Mouse (Mus musculus) limb, embryonic 13.5 days (tissue): ENCODE measurements at regions not wholly inside any gene's neighbourhood (a gene's known extent, or its start where the extent isn't known, plus 50 kb on each side); places are given as distances from the start of the nearest gene placed in this dataset.
A peak's percentile ranks its signal among the peaks of the same experiment; 100 is the strongest.

Experiments
- ATAC-seq: fragments of 200-750 bp; cut with Nextera tagmentation; 2 replicates; pipeline ENCODE4 v1.8.0; 2017; ENCODE audit warnings: low read depth, moderate number of reproducible peaks, moderate TSS enrichment; ENCODE audit not compliant: low FRiP score
- H3K27ac ChIP-seq: fragments of 300-500 bp; sonication (generic); 2 replicates; pipeline ENCODE4 v1.5.1; 2015; ENCODE audit warnings: inconsistent platforms, mild to moderate bottlenecking, moderate library complexity
- H3K27me3 ChIP-seq: fragments of 300-500 bp; sonication (generic); 2 replicates; pipeline ENCODE4 v1.6.1; 2015; ENCODE audit warnings: mild to moderate bottlenecking, inconsistent platforms
- H3K36me3 ChIP-seq: fragments of 300-500 bp; sonication (generic); 2 replicates; pipeline ENCODE4 v1.6.1; 2015; ENCODE audit warnings: inconsistent platforms, mild to moderate bottlenecking, moderate library complexity
- H3K4me1 ChIP-seq: fragments of 300-500 bp; sonication (generic); 2 replicates; pipeline ENCODE4 v1.6.1; 2015; ENCODE audit warnings: inconsistent platforms
- H3K4me2 ChIP-seq: fragments of 300-500 bp; sonication (generic); replicated peaks from 2 replicates; pipeline ENCODE4 v1.6.1; 2015; ENCODE audit warnings: inconsistent platforms, mild to moderate bottlenecking, moderate library complexity
- H3K4me3 ChIP-seq: fragments of 300-500 bp; sonication (generic); 2 replicates; pipeline ENCODE4 v1.5.1; 2015; ENCODE audit warnings: moderate library complexity, mild to moderate bottlenecking, inconsistent platforms
- H3K9ac ChIP-seq: fragments of 300-500 bp; sonication (generic); 2 replicates; pipeline ENCODE4 v1.6.1; 2015; ENCODE audit warnings: mild to moderate bottlenecking, inconsistent platforms
- H3K9me3 ChIP-seq: fragments of 300-500 bp; sonication (generic); 2 replicates; pipeline ENCODE4 v1.6.1; 2016; ENCODE audit warnings: inconsistent platforms
- WGBS: fragments of 180-500 bp; shearing (Covaris S2); methylation state at CpG from one replicate; pipeline ENCODE4 v1.1.7; 2015; 5-methylcytosine and 5-hydroxymethylcytosine counted together

DNA sequence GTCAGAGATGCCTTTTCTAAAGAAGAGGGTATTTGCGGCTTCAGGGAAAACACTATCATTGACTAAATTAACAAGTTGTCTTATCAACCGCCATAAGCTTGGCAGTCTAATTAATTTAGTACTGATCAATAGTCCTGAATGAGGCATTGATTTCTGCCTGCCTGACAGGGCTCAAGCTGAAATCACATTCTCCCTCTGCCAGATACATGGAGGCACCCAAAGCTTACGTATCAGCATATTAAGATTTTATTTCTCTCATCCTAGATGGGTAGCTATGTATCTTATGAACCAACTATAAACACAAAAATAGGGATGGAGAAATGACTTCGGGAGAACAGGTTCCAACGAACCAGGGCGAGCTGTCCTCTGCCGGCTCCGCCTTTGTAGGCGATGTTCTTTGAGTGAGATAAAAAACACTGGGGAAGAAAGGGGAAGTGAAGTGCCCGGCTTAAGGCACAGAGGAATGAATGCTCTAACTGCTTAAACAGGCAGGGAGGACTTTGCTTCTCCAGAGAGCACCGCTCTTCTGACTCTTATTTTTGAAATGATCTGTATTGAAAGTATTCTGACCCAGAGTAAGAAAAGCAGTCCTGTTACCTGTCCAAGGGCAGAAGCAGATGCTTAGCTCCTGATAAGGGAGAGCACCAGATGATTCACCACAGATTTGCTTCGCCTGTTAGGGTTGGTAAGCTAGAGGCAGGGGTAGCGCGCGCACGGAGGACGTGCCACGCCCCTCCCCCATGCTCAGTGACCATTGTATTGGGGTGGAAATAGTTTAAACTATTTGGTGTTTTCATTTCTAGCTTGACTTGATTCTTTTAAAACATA lies 78.3 kb upstream of the Otx2 start:
- H3K36me3 ChIP-seq = no peaks in the 10 kb centered on the region
- no peak for ATAC-seq
- no peaks in the 10 kb centered on the region for H3K9me3 ChIP-seq
- peaks cover 30% of the 10 kb centered on the region for H3K27me3 ChIP-seq
- H3K4me3 ChIP-seq = no peak overlapping the region
- H3K9ac ChIP-seq = no peak overlapping the region
- peaks cover 24% of the 10 kb centered on the region for H3K4me1 ChIP-seq
- peak overlapping the region; percentile 49 for H3K4me2 ChIP-seq
- WGBS = 25% methylated on average over 18 of the region's 18 CpGs
- H3K27ac ChIP-seq = no peak overlapping the region

DNA sequence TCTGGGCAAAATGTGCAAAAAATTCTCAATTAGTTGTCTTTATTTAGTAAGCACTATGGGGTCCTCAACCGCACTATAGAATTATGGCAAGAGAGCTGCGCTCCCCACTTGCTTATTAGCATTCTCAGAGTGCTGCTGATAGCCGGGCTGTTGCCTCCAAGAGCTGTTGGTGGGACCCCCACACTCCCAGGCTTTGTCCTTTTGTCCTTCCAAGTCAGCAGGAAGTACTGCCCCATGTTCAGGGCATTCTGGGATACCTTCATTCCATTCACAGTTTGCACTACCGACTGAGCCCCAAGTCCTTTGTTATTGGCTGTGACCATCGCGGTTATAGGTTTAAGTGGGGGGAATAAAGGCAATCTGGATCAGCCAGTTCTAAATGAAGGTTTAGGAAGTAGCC lies 77.4 kb upstream of the Otx2 start:
- no peak overlapping the region for H3K9ac ChIP-seq
- peaks cover 30% of the 10 kb centered on the region for H3K27me3 ChIP-seq
- no peaks in the 10 kb centered on the region for H3K36me3 ChIP-seq
- WGBS = 29% methylated on average over 6 of the region's 6 CpGs
- H3K27ac ChIP-seq = no peak overlapping the region
- peaks cover 24% of the 10 kb centered on the region for H3K4me1 ChIP-seq
- no peaks in the 10 kb centered on the region for H3K9me3 ChIP-seq
- no peak for ATAC-seq
- H3K4me3 ChIP-seq = no peak overlapping the region
- H3K4me2 ChIP-seq = no peak overlapping the region

DNA sequence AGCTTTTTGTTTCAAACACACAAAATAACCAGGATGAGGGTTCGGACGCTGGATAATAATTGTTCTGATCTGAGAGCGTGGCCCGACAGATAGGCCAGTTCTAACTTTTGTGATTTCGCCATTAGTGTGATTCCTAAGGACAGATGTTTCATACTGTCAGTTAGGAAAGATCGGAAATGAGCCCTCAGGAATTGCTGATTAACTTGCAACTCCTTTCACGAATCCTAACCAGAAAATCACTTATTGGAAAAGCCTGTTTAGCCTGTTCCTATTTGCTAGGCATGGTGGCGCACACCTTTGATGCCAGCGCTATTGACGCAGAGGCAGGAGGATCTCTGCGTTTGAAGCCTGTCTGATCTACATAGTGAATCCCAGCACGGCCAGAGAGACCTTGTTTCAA lies 75.4 kb upstream of the Otx2 start:
- H3K4me2 ChIP-seq = no peak overlapping the region
- H3K27ac ChIP-seq = no peak overlapping the region
- no peak overlapping the region for H3K4me3 ChIP-seq
- 92% methylated on average over 12 of the region's 12 CpGs for WGBS
- H3K36me3 ChIP-seq = no peaks in the 10 kb centered on the region
- peaks cover 25% of the 10 kb centered on the region for H3K27me3 ChIP-seq
- H3K9me3 ChIP-seq = no peaks in the 10 kb centered on the region
- H3K9ac ChIP-seq = no peak overlapping the region
- ATAC-seq = no peak
- H3K4me1 ChIP-seq = peaks cover 24% of the 10 kb centered on the region

DNA sequence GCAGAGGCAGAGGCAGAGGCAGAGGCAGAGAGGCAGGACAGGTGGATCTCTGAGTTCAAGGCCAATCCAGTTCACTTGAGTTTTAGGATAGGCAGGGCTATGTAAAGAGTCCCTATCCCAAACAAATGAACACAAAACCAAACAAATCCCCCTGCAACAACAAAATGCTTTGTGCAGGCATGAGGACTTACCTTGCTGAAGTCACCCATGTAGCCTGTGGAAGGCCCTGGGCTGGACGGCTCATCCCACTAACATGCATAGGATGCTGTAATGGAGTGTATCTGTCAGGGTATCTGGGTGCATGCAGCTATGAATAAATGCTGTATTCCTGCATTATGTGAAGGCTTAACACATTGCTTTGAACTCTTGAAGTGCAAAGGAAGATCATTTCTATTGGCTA lies 74.3 kb upstream of the Otx2 start:
- Histone ChIP-seq H3K36me3 (no peaks in the 10 kb centered on the region), H3K4me2 (no peak overlapping the region), H3K27ac (no peak overlapping the region), H3K4me1 (peaks cover 21% of the 10 kb centered on the region), H3K9ac (no peak overlapping the region), H3K27me3 (peaks cover 20% of the 10 kb centered on the region), H3K9me3 (no peaks in the 10 kb centered on the region), H3K4me3 (no peak overlapping the region)
- no peak for ATAC-seq
- WGBS = 93% methylated on average over 1 of the region's 1 CpGs

DNA sequence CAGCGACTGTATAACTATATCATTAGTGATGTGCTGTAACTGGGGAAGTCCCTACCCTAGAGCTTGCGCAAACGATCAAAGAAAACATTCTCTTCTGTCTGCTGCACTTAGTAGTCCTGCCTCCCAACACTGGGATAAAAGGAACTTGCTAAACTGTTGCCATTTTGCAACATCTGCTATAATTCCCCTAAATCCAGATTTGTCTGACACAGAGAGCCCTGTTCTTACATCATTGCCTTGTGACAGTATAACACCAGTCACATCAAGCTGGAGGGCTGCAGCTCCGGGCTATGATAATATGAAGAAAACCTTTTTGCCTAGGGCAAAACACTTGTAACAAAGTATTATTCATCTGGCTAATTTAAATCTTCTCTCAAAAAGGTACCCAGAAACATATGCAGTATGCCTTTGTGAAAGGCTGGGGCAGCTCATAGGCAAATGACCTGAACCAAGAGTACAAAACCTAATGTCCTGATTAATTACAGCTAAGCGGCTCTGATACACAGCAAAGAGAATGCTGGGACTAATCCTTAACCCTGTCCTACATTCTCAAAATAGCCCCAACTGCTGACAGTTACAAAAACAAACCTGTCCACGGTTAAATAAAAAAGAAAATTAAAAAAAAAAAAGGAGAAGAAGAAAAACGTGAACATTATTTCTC lies 67.5 kb upstream of the Otx2 start:
- H3K27me3 ChIP-seq = no peaks in the 10 kb centered on the region
- no peaks in the 10 kb centered on the region for H3K9me3 ChIP-seq
- H3K36me3 ChIP-seq = no peaks in the 10 kb centered on the region
- H3K4me2 ChIP-seq = no peak overlapping the region
- no peaks in the 10 kb centered on the region for H3K4me1 ChIP-seq
- H3K4me3 ChIP-seq = no peak overlapping the region
- WGBS = 64% methylated on average over 7 of the region's 7 CpGs
- H3K27ac ChIP-seq = no peak overlapping the region
- no peak overlapping the region for H3K9ac ChIP-seq
- ATAC-seq = no peak

DNA sequence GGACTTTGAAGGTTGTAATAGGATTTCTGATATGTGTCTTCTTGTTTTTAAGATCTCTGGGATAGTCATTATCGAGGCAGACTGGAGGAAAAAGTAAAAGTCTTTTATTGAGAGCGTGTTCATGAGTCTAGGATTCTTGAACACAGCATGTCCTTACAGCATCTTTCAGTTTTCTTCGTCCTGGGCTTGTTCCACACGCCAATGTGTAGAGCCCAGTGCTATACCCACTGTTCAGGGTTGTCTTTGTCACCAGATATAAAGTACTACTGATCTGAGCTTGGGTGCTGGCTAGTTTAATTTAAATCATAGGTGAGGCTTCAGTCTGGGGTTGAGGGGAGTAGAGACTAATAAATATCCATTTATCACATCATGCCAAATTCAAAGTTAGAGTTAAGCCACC lies 65.5 kb upstream of the Otx2 start:
- Histone ChIP-seq H3K36me3 (no peaks in the 10 kb centered on the region), H3K9me3 (no peaks in the 10 kb centered on the region), H3K27me3 (no peaks in the 10 kb centered on the region), H3K27ac (no peak overlapping the region), H3K9ac (no peak overlapping the region), H3K4me1 (no peaks in the 10 kb centered on the region), H3K4me2 (no peak overlapping the region), H3K4me3 (no peak overlapping the region)
- ATAC-seq = no peak
- 85% methylated on average over 4 of the region's 4 CpGs for WGBS

DNA sequence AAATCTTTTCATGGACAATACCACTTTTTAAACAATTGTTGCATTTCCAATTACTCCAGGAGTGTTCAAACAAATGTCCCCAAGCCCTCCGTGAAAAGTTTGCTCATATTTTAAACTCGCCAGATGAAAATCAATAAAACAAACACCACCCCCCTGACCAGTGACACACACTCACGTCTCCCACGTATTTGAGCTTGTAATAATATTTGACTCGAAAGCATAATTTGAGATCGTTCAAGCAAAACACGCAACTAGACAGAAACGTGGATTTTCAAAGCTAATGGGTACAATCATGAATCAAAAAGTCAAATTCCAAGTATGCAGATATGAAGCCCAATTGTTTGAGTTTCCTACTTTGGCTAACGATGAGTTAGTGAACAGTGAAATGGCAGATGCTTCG lies 65.0 kb upstream of the Otx2 start:
- H3K9ac ChIP-seq = no peak overlapping the region
- no peak overlapping the region for H3K27ac ChIP-seq
- WGBS = 84% methylated on average over 10 of the region's 10 CpGs
- no peaks in the 10 kb centered on the region for H3K27me3 ChIP-seq
- H3K9me3 ChIP-seq = no peaks in the 10 kb centered on the region
- H3K4me2 ChIP-seq = no peak overlapping the region
- H3K36me3 ChIP-seq = no peaks in the 10 kb centered on the region
- no peaks in the 10 kb centered on the region for H3K4me1 ChIP-seq
- no peak overlapping the region for H3K4me3 ChIP-seq
- no peak for ATAC-seq

DNA sequence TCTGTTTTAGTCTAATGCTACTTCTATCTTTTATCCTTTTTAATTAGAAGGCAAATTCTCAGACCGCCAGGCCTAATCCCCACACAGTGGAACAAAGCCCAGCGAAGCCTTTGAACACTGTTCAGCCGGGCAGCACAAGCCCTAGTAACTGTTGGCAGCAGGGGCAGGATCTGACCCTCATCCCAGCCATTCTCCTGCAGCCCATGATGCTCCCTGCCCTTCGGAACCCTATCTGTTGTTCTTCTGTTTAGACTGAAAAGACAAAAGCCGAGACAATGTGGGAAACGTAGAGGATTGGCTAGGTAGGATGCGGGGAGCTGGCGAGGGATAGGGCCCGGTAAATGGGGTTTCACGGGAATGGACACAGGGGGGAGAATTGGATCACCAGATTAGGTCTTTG lies 64.6 kb upstream of the Otx2 start:
- no peak overlapping the region for H3K4me3 ChIP-seq
- H3K4me1 ChIP-seq = no peaks in the 10 kb centered on the region
- no peaks in the 10 kb centered on the region for H3K9me3 ChIP-seq
- no peak for ATAC-seq
- H3K27me3 ChIP-seq = no peaks in the 10 kb centered on the region
- WGBS = 76% methylated on average over 10 of the region's 10 CpGs
- H3K9ac ChIP-seq = no peak overlapping the region
- H3K36me3 ChIP-seq = no peaks in the 10 kb centered on the region
- no peak overlapping the region for H3K4me2 ChIP-seq
- no peak overlapping the region for H3K27ac ChIP-seq

DNA sequence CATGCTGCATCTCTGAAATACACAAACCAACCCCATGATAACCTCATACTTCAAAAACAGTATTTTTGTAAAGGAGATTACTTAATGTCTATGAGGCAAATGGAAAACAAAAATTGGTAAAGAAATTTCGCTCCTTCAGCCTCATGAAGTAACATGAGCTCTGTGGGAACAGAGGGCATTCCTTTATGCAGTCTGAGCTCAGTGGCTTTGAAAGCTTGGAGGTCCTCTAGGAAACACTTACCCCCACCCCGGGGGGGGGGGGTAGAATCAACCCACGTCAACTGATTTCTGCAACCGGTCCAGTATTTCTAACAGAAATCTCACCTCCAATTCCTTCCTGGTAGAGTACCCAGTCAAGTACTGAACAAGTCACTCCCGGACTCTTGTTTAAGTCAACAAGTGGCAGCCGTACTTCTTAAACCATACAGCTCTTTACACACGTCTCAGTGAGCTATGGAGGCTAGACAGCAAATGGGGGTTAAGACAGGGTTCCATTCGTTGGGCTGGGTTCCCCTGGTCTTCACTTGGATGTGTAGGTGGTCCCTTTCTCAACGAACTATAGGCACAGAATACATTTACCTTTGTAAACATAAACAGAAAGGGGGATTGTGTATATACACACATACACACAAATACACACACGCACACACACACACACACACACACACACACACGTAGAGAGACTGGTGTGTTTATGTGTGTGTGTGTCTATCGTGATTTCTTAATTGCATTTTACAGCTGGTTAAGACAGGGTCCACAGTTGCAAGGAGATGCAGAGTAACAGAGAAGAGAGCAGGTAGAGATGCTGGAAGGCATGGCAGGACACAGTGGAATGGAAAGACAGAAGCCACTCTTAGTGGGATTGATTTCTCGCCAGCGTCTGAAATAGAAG lies 63.6 kb upstream of the Otx2 start:
- no peak for ATAC-seq
- Histone ChIP-seq H3K27ac (no peak overlapping the region), H3K27me3 (no peaks in the 10 kb centered on the region), H3K4me2 (no peak overlapping the region), H3K4me1 (no peaks in the 10 kb centered on the region), H3K36me3 (no peaks in the 10 kb centered on the region), H3K4me3 (no peak overlapping the region), H3K9ac (no peak overlapping the region), H3K9me3 (no peaks in the 10 kb centered on the region)
- WGBS = 70% methylated on average over 14 of the region's 14 CpGs

DNA sequence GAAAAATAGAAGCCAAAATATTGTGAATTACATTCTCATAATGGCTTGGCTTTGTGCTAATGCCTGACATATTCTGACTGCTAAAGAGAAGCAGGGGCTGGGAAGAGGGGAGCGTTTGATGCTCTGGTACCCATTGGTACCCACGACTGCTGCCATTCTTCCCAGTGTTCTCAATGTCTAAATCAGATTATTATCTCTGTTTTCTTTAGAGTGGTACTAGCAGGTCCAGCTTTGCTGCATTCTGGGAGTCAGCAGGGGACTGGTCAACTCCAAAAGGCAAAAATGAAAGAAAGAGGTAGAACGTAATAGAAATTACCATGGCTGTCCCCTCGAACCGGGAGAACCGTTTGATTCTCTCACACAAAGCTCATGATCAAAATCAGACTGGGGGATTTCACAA lies 62.6 kb upstream of the Otx2 start:
- 79% methylated on average over 6 of the region's 6 CpGs for WGBS
- no peaks in the 10 kb centered on the region for H3K9me3 ChIP-seq
- no peaks in the 10 kb centered on the region for H3K27me3 ChIP-seq
- H3K27ac ChIP-seq = no peak overlapping the region
- ATAC-seq = no peak
- no peak overlapping the region for H3K9ac ChIP-seq
- no peak overlapping the region for H3K4me3 ChIP-seq
- no peak overlapping the region for H3K4me2 ChIP-seq
- no peaks in the 10 kb centered on the region for H3K36me3 ChIP-seq
- H3K4me1 ChIP-seq = no peaks in the 10 kb centered on the region

DNA sequence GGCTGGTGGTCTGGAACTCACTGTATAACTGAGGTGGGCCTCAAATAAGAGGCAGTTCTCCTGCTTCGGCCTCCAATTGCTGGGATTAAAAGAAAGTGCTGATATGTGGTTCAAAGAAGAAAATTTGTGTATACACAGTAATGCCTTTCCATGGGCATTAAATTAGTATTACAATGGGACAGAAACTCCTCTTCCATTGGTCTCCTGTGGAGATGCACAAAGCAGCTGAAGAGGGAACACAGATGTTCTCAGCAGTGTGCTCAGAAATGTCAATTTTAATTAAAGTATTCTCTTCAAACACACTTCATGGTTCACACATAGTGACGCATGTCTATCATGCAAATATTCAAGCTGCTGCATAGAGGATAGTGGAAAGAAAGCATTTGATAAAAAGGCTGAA lies 56.4 kb upstream of the Otx2 start:
- WGBS = 92% methylated on average over 2 of the region's 2 CpGs
- Histone ChIP-seq H3K9me3 (no peaks in the 10 kb centered on the region), H3K4me3 (no peak overlapping the region), H3K4me1 (no peaks in the 10 kb centered on the region), H3K9ac (no peak overlapping the region), H3K27me3 (no peaks in the 10 kb centered on the region), H3K4me2 (no peak overlapping the region), H3K27ac (no peak overlapping the region), H3K36me3 (no peaks in the 10 kb centered on the region)
- no peak for ATAC-seq
